Mouse (Mus musculus) kidney, adult 8-10 months (tissue): ENCODE data around the gene Olfr1369-ps1.
"Not testable (repeated sequence)": the region's sequence is repeated elsewhere in the genome, so short reads cannot be mapped to it uniquely, and the experiment has no call there.

ENCODE experiments used
- DNase-seq, 2 experiments: peaks; one replicate each; pipeline ENCODE4 v3.0.0; 2022

Olfr1369-ps1 gene

GRCm38 (mm10) chr13:21111183-21111582, at the start of gene Olfr1369-ps1:
Gene Olfr1369-ps1 (plus strand): TSS chr13:21111483.
- DNase-seq, result not testable (repeated sequence)

- peak; percentile 2 to 28 for DNase-seq
Observed at GRCm38 (mm10) chr13:21066021-21066420, 45.3 kb upstream of the Olfr1369-ps1 start.

- no peak for DNase-seq
Observed at GRCm38 (mm10) chr13:21074847-21075246, 36.4 kb upstream of the Olfr1369-ps1 start, which contains the start of gene Olfr1370. Gene Olfr1370 (minus strand): TSS chr13:21074947.

GRCm38 (mm10) chr13:21082686-21083085, 28.6 kb upstream of the Olfr1369-ps1 start:
- DNase-seq, result peak; percentile 7 to 17

GRCm38 (mm10) chr13:21109759-21110158, 1.5 kb upstream of the Olfr1369-ps1 start:
- no peak for DNase-seq

- DNase-seq, result no peak
Observed at GRCm38 (mm10) chr13:21110441-21110840, 842 bp upstream of the Olfr1369-ps1 start.

- DNase-seq, result no peak
Observed at GRCm38 (mm10) chr13:21114121-21114520, 2.8 kb downstream of the Olfr1369-ps1 start.

GRCm38 (mm10) chr13:21129339-21129738, 18.1 kb downstream of the Olfr1369-ps1 start, which contains the start of gene Olfr263:
Gene Olfr263 (plus strand): TSS chr13:21129639.
- not testable (repeated sequence) for DNase-seq

- DNase-seq, result peak in 1 of 2 experiments; percentile 3
Observed at GRCm38 (mm10) chr13:21142421-21142820, 31.1 kb downstream of the Olfr1369-ps1 start.

GRCm38 (mm10) chr13:21145767-21146166, 34.5 kb downstream of the Olfr1369-ps1 start, which contains the start of gene Olfr1368:
Gene Olfr1368 (minus strand): TSS chr13:21145867.
- no peak for DNase-seq

GRCm38 (mm10) chr13:21155888-21156287, 44.6 kb downstream of the Olfr1369-ps1 start:
- no peak for DNase-seq

GRCm38 (mm10) chr13:21158071-21158470, 46.8 kb downstream of the Olfr1369-ps1 start:
- no peak for DNase-seq

- DNase-seq, result peak; percentile 80 to 94
Observed at GRCm38 (mm10) chr13:21158785-21159474, 47.6 kb downstream of the Olfr1369-ps1 start.

GRCm38 (mm10) chr13:21159475-21159819, 48.2 kb downstream of the Olfr1369-ps1 start:
- DNase-seq, result no peak

- no peak for DNase-seq
Observed at GRCm38 (mm10) chr13:21160041-21160511, 48.8 kb downstream of the Olfr1369-ps1 start.

GRCm38 (mm10) chr13:21160657-21161590, 49.6 kb downstream of the Olfr1369-ps1 start:
- DNase-seq, result peak; percentile 86 to 94

GRCm38 (mm10) chr13:21161591-21161990, 50.3 kb downstream of the Olfr1369-ps1 start:
- DNase-seq, result no peak

GRCm38 (mm10) chr13:21162591-21162990, 51.3 kb downstream of the Olfr1369-ps1 start:
- DNase-seq, result no peak

GRCm38 (mm10) chr13:21166936-21167909, 55.9 kb downstream of the Olfr1369-ps1 start:
- DNase-seq, result peak; percentile 71 to 82

- peak in 1 of 2 experiments; percentile 40 for DNase-seq
Observed at GRCm38 (mm10) chr13:21167910-21168300, 56.6 kb downstream of the Olfr1369-ps1 start.

GRCm38 (mm10) chr13:21168371-21169011, 57.2 kb downstream of the Olfr1369-ps1 start:
- peak in 1 of 2 experiments; percentile 41 for DNase-seq
